Mouse (Mus musculus): Measurements from ENCODE around the gene Serpina3j. TPM values are rescaled to one million over a fixed set of nuclear protein-coding genes. Genes with fewer than 3 reads are reported as not detected.

Gene Serpina3j
- polyA plus RNA-seq (2012; rRNA removed; ENCODE audit: low replicate concordance) = not detected in 2 replicates

GRCm38 (mm10) chr12:104314253-104314652, at the start of gene Serpina3j:
TSS of gene Serpina3j (plus strand) at chr12:104314553.

GRCm38 (mm10) chr12:104338226-104338625, 23.9 kb downstream of the Serpina3j start, which contains the start of the genes Serpina3k and Serpina3m:
TSS of gene Serpina3k (plus strand) at chr12:104338486.
TSS of gene Serpina3m (plus strand) at chr12:104338486.

Other genes with a start within 250 kb of the Serpina3j start
- gene Serpina5, start 213.4 kb upstream of the Serpina3j start, polyA plus RNA-seq (2012; rRNA removed; ENCODE audit: low replicate concordance) = not detected in 2 replicates
- not detected in 2 replicates for gene Serpina3a, start 201.8 kb upstream of the Serpina3j start, polyA plus RNA-seq (2012; rRNA removed; ENCODE audit: low replicate concordance)
- gene Serpina3b, start 186.6 kb upstream of the Serpina3j start, polyA plus RNA-seq (2012; rRNA removed; ENCODE audit: low replicate concordance) = not detected in 2 replicates
- gene Serpina3c, start 160.7 kb upstream of the Serpina3j start, polyA plus RNA-seq (2012; rRNA removed; ENCODE audit: low replicate concordance) = 0.04 and 0.46 TPM in 2 replicates
- gene Serpina3f, start 100.0 kb upstream of the Serpina3j start, polyA plus RNA-seq (2012; rRNA removed; ENCODE audit: low replicate concordance) = 0.77 and 1.1 TPM in 2 replicates
- gene Serpina3g, start 78.3 kb upstream of the Serpina3j start, polyA plus RNA-seq (2012; rRNA removed; ENCODE audit: low replicate concordance) = 7.1 and 10.1 TPM in 2 replicates
- 0.06 and 0.13 TPM in 2 replicates for gene Serpina3i, start 51.4 kb upstream of the Serpina3j start, polyA plus RNA-seq (2012; rRNA removed; ENCODE audit: low replicate concordance)
- 0.25 TPM in 1 of 2 replicates, not detected in the other for gene Serpina3k, start 23.9 kb downstream of the Serpina3j start, polyA plus RNA-seq (2012; rRNA removed; ENCODE audit: low replicate concordance)
- gene Serpina3m, start 23.9 kb downstream of the Serpina3j start, polyA plus RNA-seq (2012; rRNA removed; ENCODE audit: low replicate concordance) = not detected in 2 replicates
- 4.8 and 10.2 TPM in 2 replicates for gene Serpina3n, start 92.2 kb downstream of the Serpina3j start, polyA plus RNA-seq (2012; rRNA removed; ENCODE audit: low replicate concordance)
- gene Gsc, start 158.8 kb downstream of the Serpina3j start, polyA plus RNA-seq (2012; rRNA removed; ENCODE audit: low replicate concordance) = 0.19 and 0.33 TPM in 2 replicates